Mouse (Mus musculus): Measurements from ENCODE around the gene Tspo.

Tspo gene

GRCm38 (mm10) chr15:83563327-83563856 is at the start of gene Tspo, which contains the start of gene Mcat:
TSS of gene Tspo (plus strand) at chr15:83563592.
TSS of gene Mcat (minus strand) at chr15:83563787.
- peak; percentile 86 to 92 for DNase-seq (ENCODE audit: low spot score in 2 of 2)

GRCm38 (mm10) chr15:83515018-83515417 is 48.4 kb upstream of the Tspo start:
- DNase-seq (ENCODE audit: low spot score in 2 of 2): no peak

- DNase-seq (ENCODE audit: low spot score in 2 of 2): peak; percentile 39 to 59
These were observed 45.0 kb upstream of the Tspo start for GRCm38 (mm10) chr15:83518215-83519048.

DNA sequence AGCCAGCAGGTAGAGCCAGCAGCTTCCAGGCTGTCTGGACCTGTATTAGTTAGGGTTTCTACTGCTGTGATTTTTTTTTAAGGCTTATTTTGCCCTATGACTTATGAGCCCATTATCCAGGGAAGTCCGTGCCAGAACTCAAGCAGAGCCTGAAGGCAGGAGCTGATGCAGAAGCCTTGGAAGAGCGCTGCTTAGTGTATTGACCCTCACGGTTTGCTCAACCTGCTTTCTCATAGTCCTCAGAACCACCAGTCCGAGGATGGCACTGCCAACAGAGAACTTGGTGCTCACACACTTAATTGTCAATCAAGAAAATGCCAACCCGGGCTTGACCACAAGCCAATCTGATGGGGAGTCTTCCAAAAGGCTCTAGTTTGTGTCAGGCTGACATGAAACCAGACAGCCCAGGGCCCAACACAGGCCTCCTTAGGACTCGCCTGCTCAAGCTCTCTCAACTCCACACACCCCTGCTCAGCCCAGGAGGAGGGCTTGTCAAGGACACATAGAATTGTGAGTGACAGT is 42.5 kb upstream of the Tspo start:
- no peak for DNase-seq (ENCODE audit: low spot score in 2 of 2)

GRCm38 (mm10) chr15:83523196-83523595 is 40.2 kb upstream of the Tspo start:
- no peak for DNase-seq (ENCODE audit: low spot score in 2 of 2)

- DNase-seq (ENCODE audit: low spot score in 2 of 2): no peak
These were observed 39.6 kb upstream of the Tspo start for GRCm38 (mm10) chr15:83523638-83524332.

DNA sequence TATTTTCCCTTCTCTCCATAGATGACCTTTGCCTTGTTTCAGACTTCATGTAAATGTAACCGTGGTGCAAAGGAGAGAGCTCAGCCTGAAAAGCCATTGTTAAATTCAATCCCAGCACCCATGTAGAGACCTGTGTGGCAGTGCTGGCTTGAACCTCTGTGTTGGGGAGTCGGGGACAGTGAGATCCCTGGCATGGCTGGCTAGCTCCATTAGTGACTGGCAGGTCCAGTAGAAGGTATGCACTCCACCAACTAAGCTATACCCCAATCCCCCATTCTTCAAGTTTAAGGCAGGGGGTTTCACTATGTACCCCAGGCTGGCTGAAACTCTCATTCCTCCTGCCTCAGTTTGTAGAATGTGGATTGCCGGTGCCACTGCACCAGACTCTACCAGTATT is 39.1 kb upstream of the Tspo start:
- DNase-seq (ENCODE audit: low spot score in 2 of 2): no peak

DNA sequence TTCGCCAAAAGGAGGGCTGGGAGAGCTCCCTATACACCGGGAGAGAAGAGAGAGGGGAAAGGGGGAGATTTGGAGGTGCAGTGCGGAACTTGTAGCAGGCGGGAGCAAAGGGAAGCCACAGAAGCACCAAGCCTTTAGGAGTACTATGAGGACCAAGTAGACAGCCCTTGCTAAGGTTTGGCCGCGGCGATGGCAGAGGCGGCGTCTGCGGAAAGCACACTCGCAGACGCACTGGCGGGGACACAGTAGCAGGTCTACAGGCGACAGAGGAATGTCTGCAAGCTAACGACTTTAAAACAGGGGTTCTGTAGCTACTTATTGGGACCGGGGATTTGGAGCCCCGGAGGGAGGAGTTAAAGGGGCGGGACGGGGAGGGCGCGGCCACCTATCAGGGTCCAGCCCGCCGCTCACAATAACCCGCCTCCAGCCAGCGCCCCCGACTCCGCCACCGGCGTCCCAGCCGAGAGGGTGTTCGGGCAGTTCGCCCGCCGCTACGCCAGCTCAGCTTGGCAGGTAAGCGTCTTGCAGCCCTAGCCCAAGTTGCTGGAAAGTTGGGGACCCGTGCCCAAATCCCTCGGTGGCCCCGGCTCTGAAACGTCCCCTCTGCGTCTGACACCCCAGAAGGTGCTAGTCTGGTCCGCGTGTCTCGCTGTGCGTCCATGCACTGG is 36.8 kb upstream of the Tspo start, which contains the start of gene Bik:
Gene Bik, plus strand, starts transcription at position 439 of the 668 bp plus-strand sequence.
- peak; percentile 51 to 54 for DNase-seq (ENCODE audit: low spot score in 2 of 2)

DNA sequence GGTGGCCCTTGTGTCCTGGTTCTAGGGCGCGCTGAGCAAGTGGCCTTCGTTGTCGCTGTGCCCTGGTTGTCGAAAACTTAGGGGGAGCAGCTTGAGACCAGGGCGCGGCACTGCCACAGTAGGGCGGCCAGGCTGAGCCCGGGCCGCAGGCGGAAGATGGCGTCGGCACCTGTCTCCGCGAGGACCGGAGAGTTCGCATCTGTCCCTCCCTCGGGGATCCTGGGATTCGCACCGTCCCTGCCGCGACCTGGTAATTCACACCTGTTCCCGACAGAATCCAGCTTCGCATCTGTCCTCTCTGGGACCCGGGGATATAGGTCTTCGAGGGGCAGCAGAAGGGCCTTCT is 36.3 kb upstream of the Tspo start:
- peak in 1 of 2 experiments; percentile 45 for DNase-seq (ENCODE audit: low spot score in 2 of 2)

GRCm38 (mm10) chr15:83527747-83528146 is 35.6 kb upstream of the Tspo start:
- DNase-seq (ENCODE audit: low spot score in 2 of 2): no peak

DNA sequence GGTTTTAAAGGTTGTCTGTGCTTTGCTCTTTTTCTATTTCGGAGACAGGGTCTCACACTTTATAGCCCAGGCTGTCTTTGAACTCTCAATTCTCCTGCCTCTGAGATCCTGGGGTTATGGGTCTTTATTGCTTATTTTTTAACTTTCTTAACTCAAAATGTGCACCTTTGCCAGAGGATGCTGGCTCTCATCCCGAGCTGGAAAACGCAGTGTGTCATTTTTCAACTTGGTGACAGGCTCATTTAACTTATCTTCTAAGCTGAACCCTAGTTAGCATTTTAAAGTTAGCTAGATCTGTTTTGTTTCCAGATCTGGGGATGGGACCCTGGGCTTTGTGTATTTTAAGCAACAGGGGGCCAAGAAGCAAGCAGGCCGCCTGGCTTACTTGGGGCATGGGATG is 34.5 kb upstream of the Tspo start:
- no peak for DNase-seq (ENCODE audit: low spot score in 2 of 2)

DNA sequence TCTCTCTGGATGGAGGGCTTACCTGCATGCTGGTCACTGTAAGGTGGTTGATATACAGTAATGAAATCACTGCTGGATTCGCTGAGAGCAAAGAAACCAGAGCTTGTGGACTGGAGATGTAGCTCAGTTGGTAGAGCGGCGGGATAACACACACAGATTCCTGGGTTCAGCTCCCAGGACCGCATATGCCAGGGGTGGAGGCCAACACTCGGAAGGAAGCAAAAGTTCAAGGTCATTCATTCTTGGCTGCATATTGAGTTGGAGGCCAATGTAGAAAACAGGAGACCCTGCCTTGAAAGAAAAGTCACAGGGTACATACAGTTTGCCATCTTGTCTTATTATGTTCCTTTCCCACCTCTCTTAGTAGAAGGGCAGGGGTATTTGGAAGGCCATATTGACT is 33.6 kb upstream of the Tspo start:
- no peak for DNase-seq (ENCODE audit: low spot score in 2 of 2)

GRCm38 (mm10) chr15:83530233-83530632 is 33.2 kb upstream of the Tspo start:
- no peak for DNase-seq (ENCODE audit: low spot score in 2 of 2)

- DNase-seq (ENCODE audit: low spot score in 2 of 2): no peak
These were observed 32.7 kb upstream of the Tspo start for GRCm38 (mm10) chr15:83530688-83531087.

DNA sequence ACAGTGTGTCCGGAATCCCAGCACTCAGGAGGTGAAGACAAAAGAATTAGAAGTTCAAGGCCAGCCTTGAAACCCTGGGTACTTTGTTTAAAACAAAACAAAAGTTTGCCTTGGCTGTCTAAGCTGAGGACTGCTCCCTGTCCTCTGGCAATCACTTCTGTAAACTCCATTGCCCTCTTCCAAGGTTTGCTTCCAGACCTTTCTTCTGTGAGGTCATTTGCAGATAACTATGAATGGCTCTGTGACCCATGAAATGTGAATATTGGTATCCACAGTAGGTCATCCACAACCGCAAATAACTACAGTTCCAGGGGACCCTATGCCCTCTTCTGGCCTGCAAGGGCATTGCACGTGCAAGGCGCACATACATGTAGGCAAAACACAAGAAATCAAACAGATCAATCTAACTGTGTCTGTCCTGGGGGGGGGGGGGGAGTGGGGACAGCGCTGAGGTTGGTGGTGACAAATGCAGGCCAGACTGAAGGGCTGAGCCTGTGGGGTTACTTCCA is 31.4 kb upstream of the Tspo start:
- DNase-seq (ENCODE audit: low spot score in 2 of 2): peak in 1 of 2 experiments; percentile 50

GRCm38 (mm10) chr15:83532606-83533005 is 30.8 kb upstream of the Tspo start:
- DNase-seq (ENCODE audit: low spot score in 2 of 2): no peak

DNA sequence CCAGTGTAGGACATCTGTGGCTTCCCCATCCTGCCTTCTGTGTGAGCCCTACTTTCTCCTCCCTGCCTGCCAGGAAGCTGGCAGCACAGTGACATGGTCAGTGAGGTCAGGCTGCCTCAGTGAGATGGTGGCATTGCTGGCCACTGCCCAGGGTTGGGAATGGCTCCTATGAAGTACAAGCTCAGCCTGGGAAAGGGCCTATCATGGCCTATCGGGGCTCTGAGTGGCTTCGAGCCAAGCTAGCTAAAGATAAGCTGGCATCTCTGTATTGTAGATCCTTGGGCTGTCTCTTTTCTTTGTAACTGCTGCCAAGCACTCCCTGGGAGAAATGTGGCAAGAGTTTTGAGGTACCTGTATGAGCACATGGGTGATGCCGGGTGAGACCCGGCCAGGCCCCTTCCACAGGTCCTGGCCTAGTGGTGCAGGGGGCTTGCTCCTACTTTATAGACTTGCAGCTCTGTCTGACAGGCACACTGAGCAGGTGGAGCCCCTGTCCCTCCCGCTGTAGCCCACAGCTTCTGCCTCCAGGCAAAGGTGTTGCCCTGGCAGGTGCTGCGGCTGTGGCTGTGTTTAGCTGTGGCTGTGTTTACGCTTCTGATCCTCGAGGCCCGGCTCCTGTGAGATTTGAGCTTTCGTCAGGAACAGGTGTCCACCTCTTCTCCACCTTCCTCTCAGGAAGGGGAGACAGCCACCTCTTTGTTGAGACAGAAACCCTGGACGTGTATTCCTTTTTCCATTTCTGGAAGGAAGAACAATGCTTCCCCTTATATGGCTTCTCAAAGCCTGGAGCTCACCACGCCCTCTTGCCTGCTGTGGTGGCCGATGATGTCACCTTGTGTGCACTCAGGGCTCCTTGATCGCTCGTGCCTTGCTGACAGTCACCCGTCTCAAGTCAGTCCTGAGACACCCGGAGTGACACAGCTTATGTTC is 28.2 kb upstream of the Tspo start:
- no peak for DNase-seq (ENCODE audit: low spot score in 2 of 2)

- DNase-seq (ENCODE audit: low spot score in 2 of 2): no peak
These were observed 27.5 kb upstream of the Tspo start for GRCm38 (mm10) chr15:83535890-83536231.

DNA sequence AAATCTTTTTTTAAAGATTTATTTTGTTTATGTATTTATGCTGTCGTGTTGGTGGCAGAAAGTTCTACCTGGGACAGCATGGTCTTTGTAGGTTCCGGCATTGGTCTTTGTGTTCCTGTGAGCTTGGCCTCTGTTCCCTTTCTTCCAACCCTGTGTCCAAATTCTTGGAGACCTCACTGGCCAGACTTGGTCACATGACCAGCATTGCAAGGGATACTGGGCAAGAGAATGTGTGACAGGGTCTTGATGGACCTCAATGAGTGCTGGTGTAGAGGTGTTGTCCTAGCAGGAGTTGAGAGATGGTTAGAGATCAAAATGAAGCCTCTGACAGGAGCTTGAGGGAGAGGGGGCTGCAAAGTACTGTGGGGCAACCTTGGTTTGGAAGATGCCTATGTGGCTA is 24.5 kb upstream of the Tspo start:
- no peak for DNase-seq (ENCODE audit: low spot score in 2 of 2)

GRCm38 (mm10) chr15:83539905-83540304 is 23.5 kb upstream of the Tspo start:
- DNase-seq (ENCODE audit: low spot score in 2 of 2): no peak

Measured in spleen, postnatal 10 days (tissue).